Mouse (Mus musculus): ENCODE results near the gene Abtb2.

- no peak for TF ChIP-seq HCFC1 (IDR thresholded peaks at IDR 0.05; ENCODE audit: borderline replicate concordance, insufficient read depth, low read length)
- TF ChIP-seq MAFK (IDR thresholded peaks at IDR 0.05; ENCODE audit: insufficient read depth, low read depth, low read length), result no peak
- TF ChIP-seq CHD2 (IDR thresholded peaks at IDR 0.05; ENCODE audit: low read depth, low read length), result no peak
- TF ChIP-seq ZNF384 (IDR thresholded peaks at IDR 0.05; ENCODE audit: low read depth, low read length), result no peak
These were observed 121.8 kb downstream of the Abtb2 start for GRCm38 (mm10) chr2:103687888-103688287.

Measured in ES-E14 (cell line).